Comparison of ENCODE assay signal across 8 mouse cellular contexts in the genomic region with DNA sequence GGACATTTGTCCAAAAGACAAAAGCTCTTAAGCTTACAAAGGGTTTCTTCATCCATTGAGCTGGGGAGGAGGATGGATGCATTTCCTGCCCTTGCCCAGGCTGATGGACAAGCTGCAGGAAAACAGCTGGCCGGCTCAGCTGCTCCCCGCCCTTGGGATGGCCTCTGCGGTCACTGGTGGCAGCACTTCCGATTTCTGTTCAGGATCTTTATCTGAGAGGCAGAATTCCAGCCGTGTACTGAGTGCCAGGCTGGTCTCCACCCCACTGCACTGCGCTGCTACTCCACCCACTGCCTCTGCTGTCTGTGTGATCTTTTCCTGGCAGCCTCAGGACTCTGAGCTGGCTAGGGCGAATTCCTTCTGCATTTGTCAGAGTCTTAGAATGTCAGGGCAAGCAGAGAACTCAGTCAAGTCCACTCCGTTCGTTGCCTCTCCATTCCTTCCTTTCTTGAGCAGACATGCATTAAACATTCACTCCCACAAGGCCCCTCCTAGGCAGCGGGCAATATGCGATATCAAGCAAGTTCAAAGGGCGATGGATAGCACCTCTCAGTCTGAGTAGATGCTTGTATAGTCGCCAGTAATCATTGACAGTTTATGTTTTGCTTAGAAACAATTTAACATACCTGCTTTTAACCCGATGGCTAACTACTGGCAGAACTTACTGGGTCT. TPM values are rescaled to one million over a fixed set of nuclear protein-coding genes. Genes with fewer than 3 reads are reported as not detected.
DNase-seq lines count a peak whose midpoint lies in the region.

No protein-coding gene starts in this region.

- peak; percentile 93 for DNase-seq in 3134 (ENCODE audit: extremely low read depth, insufficient read length, low spot score)
- peak; percentile 17 for DNase-seq in R1 (ENCODE audit: low read depth, low spot score)
- DNase-seq in gastrocnemius, postnatal 10 days = peak; percentile 67
- peak; percentile 85 for DNase-seq in kidney, adult 11 months
- DNase-seq in lung, postnatal 25 days (ENCODE audit: low spot score) = peak; percentile 87
- no peak for DNase-seq in cerebellum, adult 8-10 months
- no peak for DNase-seq in right cerebral cortex, postnatal 25 days
- DNase-seq in frontal cortex, postnatal 25 days (ENCODE audit: low spot score in 2 of 2) = no peak

RNA-seq across cellular contexts. Expression of a gene that starts 33.4 kb away (rescaled TPM):
- total RNA-seq in gastrocnemius, postnatal 10 days (2021) = 10 to 100 TPM; 29.2 to 30.5 TPM

Comparison
In these comparisons a context has a peak if more than half of its experiments do, and no peak if none do; other contexts are left out.
1. DNase-seq: peak in 3134 (single experiment), R1 (single experiment), gastrocnemius, postnatal 10 days (single experiment), kidney, adult 11 months (single experiment) and lung, postnatal 25 days (single experiment); none in cerebellum, adult 8-10 months (single experiment), right cerebral cortex, postnatal 25 days (single experiment) and frontal cortex, postnatal 25 days (0 of 2).